Mouse (Mus musculus) kidney, postnatal 36 days (tissue): ENCODE results near the gene Fgf8.

Source experiments
- DNase-seq, 2 experiments: peaks; one replicate each; pipeline ENCODE4 v3.0.0; 2021 to 2022; ENCODE audit warnings: mixed read lengths in 2 of 2

Fgf8 gene

DNA sequence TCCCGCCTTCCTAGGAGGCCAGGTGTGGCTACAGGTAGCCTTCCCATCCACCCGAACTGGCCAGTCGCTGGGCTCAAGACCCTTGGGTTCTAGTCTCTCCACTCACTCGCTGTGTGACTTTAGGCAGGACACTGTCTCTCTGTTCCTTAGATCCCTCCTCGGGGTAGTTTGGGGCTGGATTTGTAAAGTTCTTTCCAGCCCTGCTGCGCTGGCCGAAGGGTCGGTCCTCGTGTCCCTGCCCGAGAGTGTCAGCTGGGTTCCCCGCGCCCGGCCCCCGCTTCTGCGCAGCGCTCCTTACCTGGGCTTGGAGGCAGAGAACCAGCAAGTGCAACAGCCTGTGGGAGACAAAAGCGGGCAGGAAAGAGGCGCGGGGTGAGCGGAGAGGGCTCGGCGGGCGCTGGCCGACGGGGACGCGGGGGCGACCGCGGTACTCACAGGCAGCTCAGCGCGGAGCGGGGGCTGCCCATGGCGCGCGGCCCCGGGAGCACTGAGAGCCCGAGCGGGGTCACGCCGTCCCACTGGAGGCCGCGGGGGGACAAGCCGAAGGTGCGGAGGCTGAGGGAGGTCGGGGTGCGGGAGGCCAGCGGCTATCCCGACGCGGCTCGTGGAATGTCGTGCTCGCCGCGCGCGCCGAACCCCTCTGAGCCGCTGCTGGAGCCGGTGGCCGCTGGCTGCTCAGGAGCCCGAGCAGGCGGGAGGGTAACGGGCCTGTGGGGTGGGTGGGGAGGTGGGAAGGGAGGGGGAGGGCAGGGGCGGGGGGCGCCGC lies at the start of gene Fgf8:
TSS of gene Fgf8 (minus strand) at position 698 of the 766 bp plus-strand sequence.
- peak in 1 of 2 experiments; percentile 17 for DNase-seq

DNA sequence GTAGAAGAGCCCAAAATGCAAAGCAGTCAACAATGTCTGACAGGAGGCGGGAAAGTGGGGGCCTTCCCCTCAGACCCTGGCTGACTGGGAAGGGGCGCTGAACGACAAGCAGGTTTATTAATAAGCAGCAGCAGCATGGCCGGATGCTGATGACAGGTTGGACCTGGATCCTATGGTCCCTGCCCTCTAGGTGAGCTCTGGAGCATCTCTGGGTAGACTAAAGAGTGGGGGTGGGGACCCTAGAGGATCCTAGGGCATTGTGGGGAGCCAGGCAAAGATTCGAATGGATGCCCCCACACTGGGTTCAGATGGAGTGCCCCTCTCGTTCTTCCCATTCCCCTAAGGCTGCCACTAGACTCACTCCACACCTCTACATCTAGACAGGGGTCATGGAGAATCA lies 49.7 kb upstream of the Fgf8 start:
- DNase-seq, result no peak

DNA sequence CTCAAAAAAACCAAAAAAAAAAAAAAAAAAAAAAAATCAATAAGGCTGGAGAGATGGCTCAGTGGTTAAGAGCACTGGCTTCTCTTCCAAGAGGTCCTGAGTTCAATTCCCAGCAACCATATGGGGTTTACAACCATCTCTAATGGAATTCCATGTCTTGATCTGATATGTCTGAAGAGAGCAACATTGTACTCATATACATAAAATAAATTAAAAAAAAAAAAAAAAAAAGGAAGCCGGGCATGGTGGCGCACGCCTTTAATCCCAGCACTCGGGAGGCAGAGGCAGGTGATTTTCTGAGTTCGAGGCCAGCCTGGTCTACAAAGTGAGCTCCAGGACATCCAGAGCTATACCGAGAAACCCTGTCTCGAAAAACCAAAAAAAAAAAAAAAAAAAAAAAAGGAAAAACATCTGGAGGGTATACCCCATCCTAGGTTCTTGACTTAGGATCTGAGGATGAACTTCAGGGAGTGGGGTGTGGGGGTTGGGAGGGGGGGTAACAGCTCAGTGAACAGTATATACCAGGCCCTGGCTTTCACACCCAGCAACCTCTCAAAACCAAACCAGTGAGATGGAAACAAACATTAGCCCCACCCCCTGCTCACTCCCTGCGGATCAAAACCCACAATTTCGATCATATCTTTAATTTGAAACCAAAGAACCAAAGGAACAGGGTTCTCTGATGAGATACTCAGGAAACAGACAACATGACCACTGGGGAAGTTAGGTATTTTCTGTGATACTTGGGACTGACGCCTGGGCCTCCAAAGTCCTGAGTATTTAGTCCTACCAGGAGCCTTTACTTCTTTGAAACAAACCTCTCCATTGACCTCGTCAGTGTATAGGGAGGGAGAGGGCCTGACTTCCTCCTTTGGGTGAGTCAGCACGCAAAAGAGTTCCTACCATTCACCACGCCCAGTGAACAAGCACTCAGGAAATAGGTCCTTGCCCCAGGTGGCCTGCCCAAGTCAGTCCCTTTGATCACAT lies 47.5 kb upstream of the Fgf8 start:
- no peak for DNase-seq

DNA sequence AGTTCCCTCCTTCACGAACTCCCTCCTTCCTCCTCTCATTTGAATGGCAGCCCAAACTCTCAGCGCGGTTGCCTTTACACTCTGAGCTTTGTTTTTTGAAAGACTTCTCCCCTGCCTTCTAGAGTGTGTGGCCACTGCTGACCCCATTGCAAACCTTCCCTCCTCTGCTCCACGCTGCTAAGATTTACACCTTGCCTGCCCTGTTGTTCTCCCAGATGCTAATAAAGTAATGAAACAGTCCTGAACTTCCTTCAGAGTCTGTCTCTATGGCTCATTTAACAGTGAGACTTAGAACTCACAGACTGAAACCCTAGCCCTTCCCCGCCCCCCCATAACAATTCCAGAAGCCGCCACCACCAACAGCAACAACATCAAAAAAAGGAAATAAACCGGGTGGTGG lies 46.6 kb upstream of the Fgf8 start:
- DNase-seq, result no peak

DNA sequence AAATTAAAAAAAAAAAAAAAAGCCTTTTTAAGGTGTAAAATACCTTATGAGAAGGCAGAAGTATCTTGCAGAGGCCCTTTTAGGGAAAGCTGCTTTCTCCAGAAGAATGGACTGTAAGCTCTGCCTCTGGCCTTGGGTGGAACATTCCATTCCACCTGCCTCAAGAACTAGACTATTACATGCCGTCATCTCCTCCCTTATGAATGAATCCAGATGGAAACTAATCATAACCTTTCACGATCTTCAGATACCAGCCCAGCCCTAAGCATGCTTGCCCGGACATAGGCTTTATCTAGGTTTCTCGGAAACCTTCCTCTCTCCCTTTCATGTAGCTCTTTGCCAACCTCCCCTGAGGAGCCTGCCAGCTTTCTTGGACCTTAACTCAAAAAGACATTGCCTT lies 45.6 kb upstream of the Fgf8 start:
- no peak for DNase-seq

DNA sequence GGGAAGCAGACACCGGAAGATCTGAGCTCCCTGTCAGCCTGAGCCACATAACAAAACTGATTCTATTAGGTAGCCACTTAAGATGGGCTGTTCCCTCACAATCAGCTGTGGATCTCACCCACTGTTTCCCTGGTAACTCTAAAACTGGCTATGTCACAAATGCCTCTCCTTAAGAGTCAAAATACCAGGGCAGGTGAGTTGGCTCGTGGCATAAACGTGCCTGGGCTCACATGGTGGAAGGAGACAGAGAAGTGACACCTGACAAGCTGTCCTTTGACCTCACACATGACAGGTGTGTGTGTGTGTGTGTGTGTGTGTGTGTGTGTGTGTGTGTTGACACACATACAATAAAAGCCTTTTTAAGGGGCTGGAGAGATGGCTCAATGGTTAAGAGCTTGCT lies 44.7 kb upstream of the Fgf8 start:
- DNase-seq, result no peak

DNA sequence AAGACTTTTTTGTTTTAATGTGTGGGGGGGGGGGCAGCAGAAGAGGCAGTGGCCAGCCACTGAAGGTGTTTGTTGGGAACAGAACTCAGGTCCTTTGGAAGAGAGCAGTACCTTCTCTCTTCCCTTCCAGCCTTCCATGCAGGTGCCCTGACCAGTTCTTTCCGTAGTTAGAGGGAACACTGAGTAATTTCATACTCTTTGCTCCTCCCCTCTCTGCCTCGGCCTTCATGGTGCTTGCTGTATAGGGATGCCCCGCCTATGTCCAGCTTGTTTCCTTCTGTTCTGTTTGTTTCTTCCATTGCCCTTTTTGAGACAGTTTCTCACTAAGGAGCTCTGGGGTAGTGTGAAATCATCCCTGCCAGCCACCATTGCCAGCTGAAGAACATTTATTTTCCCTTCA lies 42.8 kb upstream of the Fgf8 start:
- DNase-seq, result no peak

DNA sequence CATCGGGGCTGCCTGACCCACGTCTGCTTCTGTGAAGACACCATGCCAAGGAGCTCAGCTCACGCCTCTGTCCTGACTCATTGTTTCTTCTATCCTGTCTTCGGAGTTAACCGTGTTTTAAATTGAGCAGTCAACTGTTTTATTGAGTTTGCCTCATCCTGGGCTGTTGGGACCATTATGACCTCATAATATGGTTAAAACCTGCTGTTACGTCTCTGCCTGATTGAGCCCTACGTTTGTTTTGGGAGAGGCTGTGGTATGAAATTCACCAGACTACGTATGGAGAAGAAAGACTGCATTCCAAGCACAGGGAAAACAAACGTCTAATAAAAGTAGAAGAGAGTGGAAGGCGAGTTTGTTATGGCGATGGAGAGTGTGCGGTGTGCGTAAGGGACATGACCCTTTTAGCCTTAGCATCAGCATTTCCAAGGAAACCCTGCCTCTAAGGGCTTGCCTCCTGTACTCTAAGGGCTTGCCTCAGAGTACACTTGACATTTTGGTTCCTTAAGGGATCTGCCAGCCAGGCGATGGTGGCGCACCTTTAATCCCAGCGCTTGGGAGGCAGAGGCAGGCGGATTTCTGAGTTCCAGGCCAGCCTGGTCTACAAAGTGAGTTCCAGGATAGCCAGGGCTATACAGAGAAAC lies 41.3 kb upstream of the Fgf8 start:
- no peak for DNase-seq

DNA sequence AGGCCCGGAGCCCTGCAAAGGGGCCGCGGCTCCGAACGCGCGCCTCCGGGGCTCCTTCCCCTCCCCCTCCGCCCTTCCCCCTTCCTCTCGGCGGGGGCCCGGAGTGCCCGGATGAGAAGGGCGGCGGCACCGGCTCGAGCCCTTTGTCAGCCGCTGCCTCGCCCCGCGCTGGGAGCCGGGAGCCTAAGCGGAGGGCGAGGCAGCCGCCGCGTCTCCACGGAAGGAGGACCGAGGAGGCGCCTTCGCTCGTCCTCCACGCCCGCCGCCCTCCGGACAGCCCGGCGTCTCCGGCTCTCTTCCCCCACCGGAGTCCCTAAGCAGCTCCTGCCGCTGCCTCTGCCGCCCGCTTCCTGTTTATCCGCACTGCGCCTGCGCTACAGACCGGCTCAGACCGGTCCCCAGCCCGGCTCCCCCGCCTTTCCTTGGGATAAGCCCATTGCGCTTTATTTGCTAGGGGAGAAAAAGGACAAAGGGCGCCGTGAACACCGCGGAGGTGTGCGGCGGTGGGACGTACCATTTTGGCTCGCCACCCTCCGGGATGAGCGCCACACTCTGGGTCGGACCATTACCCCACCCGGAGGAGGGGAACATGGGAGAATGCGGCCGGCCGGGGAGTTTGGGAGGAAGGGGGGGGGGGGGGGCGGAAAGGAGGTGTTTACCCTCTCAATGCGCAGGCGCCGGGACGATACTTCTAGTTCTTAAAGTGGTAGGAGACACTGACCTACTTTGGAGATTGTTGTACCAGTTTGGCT lies 40.6 kb upstream of the Fgf8 start, which contains the start of gene Mgea5:
TSS of gene Mgea5 (minus strand) at position 657 of the 752 bp plus-strand sequence.
- DNase-seq, result peak; percentile 98

DNA sequence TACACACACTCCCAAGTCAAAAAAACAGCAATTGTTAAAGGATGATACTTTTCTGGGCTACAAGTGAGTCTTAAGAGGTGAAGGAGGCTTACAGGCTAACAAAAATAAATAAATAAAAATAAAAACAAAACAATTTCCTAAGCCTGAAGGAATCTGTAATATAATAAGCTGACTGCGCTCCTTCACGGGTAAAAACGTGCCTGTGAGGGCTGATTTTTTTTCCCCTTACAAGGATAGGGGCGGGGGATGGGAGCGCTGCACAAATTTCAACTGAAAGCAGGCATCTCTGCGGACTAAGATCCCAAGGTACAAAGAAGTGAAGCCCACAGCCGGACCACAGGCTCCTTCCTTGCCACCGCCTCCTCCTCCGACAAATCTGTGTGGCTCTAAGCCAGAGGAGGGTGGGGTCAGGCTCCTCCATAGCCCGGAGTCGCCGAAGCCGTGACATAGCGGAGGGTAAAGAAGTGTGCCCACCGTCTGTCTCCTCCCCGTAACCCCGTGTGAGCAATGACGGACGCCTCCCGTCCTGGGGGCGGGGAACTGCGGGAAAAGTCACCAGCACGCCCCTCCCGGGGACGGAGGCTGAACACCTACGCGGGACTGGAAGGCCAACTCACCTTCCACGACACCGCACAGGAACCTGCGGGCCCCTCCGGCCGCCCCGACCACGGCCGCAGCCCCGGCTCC lies 39.7 kb upstream of the Fgf8 start:
- peak; percentile 87 to 89 for DNase-seq

DNA sequence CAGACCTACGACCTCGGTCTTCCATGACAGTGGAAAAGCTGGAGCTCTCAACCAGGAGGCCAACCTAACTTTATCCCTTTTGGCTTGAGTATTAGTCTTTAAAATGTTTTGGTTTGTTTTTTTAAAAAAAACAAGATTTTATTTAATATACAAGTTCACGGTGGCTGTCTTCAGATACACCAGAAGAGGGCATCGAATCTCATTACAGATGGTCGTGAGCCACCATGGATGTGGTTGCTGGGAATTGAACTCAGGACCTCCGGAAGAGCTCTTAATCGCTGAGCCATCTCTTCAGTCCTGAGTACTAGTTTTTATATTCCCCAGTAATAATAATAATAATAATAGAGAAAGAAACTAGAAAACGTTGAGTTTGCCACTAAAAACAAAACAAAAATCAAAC lies 39.0 kb upstream of the Fgf8 start:
- DNase-seq, result no peak

DNA sequence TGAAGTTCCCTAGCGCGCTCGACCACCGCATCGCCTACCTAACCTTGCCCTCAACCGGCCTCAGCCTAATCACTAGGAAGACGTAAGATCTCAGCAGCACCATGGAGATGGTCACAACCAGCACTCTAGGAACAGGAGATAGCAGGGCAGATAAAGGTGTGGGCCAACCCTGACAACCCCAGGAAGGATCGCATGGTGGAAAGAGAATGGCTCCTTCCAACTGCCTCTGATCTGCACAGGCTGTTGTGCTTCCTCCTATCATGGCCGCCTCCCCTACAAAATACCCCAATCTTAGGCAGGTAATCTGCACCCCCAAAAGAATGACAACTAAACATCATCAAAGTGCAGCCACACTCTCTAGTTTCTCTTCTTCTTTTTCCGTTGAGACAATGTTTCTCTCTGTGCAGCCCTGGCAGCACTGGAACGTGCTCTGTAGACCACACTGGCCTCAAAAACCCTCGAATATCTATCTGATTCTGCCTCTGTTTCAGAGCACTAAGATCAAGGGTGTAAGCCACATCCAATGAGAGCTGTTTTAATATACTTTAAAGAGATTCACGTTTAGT lies 37.7 kb upstream of the Fgf8 start:
- no peak for DNase-seq

DNA sequence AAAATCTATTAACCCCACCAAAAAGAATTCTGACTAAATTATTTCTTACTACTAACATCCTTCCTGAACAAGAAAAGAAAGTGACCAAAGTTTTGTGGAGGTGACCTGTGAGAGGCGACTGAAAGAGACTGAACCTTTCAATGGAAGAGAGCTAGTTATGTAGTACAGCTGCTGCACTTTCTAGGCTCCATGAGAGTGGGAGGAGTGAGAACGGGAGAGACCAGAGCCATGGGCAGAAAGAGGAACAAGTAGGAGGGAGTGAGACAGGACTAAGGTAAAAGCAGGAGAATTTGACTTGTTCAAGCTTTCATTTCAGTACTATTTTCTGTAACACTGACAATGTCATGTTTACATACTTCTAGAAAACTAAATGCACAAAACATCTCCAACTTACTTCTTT lies 32.8 kb upstream of the Fgf8 start:
- DNase-seq, result no peak

DNA sequence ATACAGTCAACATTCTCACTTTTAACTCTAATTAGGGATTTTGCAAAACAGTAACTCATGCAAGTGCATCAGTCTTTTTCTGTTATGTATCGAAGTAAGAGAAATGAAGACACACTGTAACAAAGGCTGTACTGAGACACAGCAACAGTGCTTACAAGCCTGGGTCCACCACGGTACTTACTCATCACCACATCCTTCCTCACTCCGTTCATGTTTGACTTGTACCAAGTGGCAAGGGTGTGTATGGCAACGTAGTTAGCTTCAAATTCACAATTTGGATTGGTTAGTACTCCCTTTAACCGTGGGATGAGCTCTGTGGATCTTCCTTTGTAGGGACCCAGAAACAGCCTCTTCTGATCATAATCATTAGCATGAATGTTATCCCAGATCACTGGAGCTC lies 28.8 kb upstream of the Fgf8 start:
- no peak for DNase-seq

DNA sequence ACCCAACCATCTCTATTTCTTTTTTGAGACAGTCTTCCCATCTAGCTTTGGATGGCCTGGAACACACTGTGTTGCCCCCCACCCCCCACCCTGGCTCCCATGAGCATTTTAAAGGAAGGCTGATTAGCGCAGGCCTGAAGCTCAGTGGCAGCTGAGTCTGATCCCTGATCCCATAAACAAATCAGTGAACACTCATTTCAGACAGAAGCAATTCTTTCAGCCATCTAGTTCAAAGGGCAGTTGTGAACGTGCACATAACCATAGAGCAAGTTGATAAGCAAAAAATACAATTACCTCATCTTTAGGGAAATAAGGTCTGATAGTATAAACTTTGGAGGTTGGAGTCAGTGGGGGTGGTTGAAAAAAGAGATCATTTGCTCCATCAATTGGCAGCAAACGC lies 18.1 kb upstream of the Fgf8 start:
- DNase-seq, result no peak

DNA sequence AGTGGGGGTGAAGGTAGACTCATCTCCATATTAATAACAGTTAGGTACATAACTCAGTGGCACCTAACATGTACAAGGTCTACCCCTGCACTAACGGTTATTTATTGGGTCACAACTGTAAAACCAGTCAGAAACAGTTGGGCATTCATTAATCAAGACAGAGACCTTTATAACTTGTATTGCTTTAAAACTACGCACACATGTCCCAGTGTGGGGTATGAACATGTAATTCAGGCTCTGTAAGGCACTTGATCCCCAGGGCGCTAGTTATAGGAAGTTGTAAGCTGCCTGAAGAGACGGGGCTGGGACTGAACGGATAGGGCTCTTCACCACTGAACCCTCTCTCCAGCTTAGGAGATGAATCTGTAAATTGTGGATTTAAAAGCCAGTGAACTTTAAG lies 16.0 kb upstream of the Fgf8 start:
- DNase-seq, result no peak

DNA sequence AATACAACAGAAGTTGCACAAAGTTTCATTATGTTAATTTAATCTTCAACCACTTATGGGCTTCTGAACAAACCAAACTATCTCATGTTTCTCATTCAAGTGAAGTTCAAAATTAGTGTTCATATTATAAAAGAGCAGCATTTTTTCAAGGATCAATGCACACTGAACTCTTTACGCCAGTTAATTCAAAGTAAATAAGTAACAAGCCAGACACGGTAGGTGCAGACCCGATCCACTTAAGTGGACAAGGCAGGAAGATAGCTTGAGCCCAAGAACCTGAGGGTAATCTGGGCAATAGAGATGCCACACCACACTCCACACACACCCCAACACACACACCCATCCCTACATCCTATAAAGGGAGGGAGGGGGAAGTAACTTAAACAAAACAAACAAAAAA lies 10.8 kb upstream of the Fgf8 start:
- DNase-seq, result peak in 1 of 2 experiments; percentile 59

DNA sequence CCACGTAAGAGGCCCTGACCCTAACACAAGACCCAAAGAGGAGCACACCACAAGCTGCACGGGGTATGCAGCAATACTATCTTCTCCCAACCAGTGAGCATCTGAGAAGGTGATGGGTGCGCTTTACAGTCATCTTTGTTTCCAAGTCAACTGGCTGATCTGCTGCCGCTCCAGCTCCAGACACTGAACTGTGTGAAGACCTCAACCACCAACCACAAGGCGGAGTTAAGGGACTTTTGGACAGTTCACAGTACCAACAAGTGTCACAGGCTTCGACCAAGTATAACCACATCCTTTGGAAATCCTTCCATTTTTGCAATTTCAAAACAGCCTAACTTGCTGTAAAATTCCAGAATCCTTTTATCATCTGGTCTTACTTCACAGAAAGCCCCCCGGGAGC lies 9.2 kb upstream of the Fgf8 start:
- DNase-seq, result no peak

DNA sequence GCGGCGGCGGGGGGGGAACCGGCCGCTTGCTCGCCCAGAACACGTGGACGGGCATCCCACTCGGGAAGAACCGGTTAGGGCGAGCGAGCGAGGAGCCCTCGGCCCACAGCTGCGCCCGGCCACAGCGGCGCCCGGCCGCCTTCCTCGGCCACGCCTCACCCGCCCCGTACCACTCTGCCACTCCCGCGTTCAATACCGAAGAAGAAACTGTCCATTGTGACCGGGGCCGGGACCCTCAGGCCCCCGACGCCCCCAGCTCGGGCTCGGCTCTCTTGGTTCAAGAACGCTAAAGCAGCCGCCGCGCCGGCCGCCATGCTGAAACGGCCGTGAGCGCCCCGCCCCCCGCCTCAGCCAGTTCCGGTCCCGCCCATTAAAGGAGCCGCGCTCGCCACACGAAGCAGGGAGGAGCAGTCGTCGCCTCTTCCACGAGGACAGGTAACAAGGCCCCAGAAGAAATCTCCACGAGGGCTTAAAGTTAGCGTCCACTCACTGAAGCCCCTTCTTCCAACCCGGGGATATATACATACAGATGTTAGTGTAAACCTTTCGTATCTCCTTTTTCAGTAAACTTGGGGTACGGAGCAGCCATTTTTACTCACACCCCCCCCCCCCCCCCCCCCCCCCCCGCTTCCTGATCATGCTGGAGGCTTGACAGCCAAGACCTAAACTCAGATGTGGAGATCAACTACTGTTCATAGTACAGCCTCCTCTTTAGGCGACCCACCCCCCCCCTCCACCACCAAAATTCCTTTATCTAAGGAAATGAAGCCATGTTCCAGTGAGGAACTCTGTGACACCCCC lies 6.7 kb upstream of the Fgf8 start, which contains the start of gene Npm3:
TSS of gene Npm3 (minus strand) at position 349 of the 801 bp plus-strand sequence.
- DNase-seq, result peak; percentile 87 to 96

DNA sequence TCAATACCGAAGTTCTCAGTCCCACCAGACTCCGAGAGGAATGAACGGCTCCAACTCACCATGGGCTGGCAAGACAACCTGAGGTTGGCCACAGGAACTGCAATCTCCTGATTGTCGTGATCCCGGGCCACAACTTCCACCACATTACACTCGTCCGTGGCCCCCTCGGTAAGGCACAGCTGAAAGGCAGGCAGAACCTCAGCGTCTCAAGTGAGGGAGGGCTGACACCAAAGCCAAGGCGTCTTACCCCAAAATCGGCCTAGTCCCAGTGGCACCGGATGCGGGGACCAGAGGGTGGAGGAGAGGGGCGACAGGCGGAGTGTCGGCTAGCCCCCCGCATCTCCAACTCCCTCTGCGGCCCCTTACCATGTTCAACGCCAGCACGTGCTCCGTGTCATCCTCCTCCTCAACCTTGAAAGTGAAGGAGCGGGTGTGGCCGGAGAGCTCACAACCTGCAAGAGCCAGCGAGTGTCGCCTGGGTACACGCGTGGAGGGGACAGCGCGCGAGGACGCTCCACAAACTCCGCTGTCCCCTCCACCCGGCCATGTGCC lies 6.1 kb upstream of the Fgf8 start:
- DNase-seq, result no peak
